In the genomic region with DNA sequence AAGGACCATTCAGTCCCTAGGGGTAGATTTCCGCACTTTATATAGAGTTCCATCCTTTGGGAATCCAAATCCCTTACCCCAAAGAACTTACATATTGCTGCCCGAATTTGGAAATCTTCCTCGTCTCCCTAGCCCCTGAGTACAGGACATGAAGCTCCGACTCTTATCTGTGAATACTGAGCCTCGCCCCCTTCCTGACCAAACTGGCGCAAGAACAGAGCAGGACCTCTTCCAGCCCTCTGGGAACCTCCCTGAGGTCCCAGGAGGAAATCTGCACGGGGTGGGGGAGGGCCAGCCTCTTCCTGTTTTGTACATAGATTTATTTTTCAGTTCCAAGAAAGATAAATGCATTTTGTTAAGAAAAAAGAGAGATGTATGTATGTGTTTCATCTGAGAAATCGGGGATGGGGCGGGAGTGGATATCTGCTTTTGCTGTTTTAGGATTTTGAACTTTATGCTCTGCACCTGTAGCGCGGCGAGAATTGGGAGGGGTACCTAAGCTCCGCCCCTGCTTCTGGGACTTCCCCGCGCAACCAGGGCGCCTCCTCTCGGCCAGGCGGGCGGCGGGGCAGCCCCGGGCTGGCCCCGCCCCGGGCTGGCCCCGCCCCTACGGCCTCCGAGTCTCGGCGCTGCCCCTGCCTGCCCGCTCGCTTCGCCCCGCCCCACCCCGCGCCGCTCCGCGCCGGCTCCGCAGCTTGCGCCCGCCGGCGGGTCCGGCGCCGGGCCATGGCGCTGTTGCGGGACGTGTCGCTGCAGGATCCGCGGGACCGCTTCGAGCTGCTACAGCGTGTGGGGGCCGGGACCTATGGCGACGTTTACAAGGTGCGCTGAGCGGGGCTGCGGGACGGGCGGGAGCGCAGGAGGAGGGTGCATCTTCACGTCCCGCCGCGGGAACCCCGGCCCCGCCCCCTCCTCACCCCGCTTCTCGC, we compare ENCODE assay signal across 8 mouse cellular contexts. TPM values are rescaled to one million over a fixed set of nuclear protein-coding genes. Genes with fewer than 3 reads are reported as not detected.
DNase-seq lines count a peak whose midpoint lies in the region; ATAC-seq and TF ChIP-seq lines count a peak whose summit lies in the region.

A gene (plus strand): TSS at position 612 of the 929 bp plus-strand sequence.

- no peaks in the 10 kb centered on the region for H3K9me3 ChIP-seq in heart, embryonic 12.5 days (replicated peaks)
- H3K9me3 ChIP-seq in kidney, embryonic 16.5 days (ENCODE audit: low read length), result no peaks in the 10 kb centered on the region
- H3K9me3 ChIP-seq in liver, embryonic 11.5 days (ENCODE audit: control insufficient read depth, low read length), result no peaks in the 10 kb centered on the region

- no peak for TF ChIP-seq POLR2A in bone marrow macrophage, adult 2 months (IDR thresholded peaks at IDR 0.05; ENCODE audit: borderline replicate concordance, low read depth, low read length)
- peak; percentile 49; the same call in 1 of the 2 replicates for TF ChIP-seq POLR2A in embryonic fibroblast, embryonic 13.5 days (IDR thresholded peaks at IDR 0.05; ENCODE audit: low read depth, low read length)

- ATAC-seq in heart, embryonic 12.5 days (ENCODE audit: insufficient number of reproducible peaks, low FRiP score), result peak; percentile 89
- peak; percentile 75 for ATAC-seq in kidney, embryonic 16.5 days (ENCODE audit: low FRiP score, low TSS enrichment)
- ATAC-seq in liver, embryonic 11.5 days (replicated peaks; ENCODE audit: low FRiP score), result peak; percentile 88
- peak; percentile 15; the same call in 1 of the 2 replicates for ATAC-seq in monocyte, adult 5-6 weeks (replicated peaks; ENCODE audit: insufficient number of reproducible peaks, low FRiP score, low TSS enrichment, poor library complexity, severe bottlenecking)

- no peaks in the 10 kb centered on the region for H3K27me3 ChIP-seq in heart, embryonic 12.5 days (replicated peaks)
- H3K27me3 ChIP-seq in kidney, embryonic 16.5 days (ENCODE audit: insufficient read depth, low read length), result no peaks in the 10 kb centered on the region
- H3K27me3 ChIP-seq in liver, embryonic 11.5 days (replicated peaks; ENCODE audit: control insufficient read depth, insufficient read depth, low read length), result no peaks in the 10 kb centered on the region

- peaks cover 16% of the 10 kb centered on the region for H3K4me1 ChIP-seq in bone marrow macrophage, adult 2 months (ENCODE audit: control insufficient read depth, insufficient read depth, low read length)
- H3K4me1 ChIP-seq in embryonic fibroblast, embryonic 13.5 days (ENCODE audit: control insufficient read depth, insufficient read depth, low read length), result peaks cover 5% of the 10 kb centered on the region; the same call in 1 of the 2 replicates
- peaks cover 40% of the 10 kb centered on the region for H3K4me1 ChIP-seq in heart, embryonic 12.5 days (replicated peaks)
- peaks cover 36% of the 10 kb centered on the region for H3K4me1 ChIP-seq in kidney, embryonic 16.5 days (ENCODE audit: insufficient read depth, low read length)
- peaks cover 46% of the 10 kb centered on the region for H3K4me1 ChIP-seq in liver, embryonic 11.5 days (replicated peaks; ENCODE audit: control insufficient read depth, insufficient read depth, low read length)

- H3K9ac ChIP-seq in heart, embryonic 12.5 days, result peak within 1 kb of the TSS; percentile 82
- H3K9ac ChIP-seq in kidney, embryonic 16.5 days (replicated peaks; ENCODE audit: low read length), result peak within 1 kb of the TSS; percentile 77
- peak within 1 kb of the TSS; percentile 82 for H3K9ac ChIP-seq in liver, embryonic 11.5 days (ENCODE audit: low read depth, low read length)

- peak; percentile 93 for DNase-seq in B cell, adult 2 months
- DNase-seq in liver, embryonic 11.5 days (ENCODE audit: low spot score), result peak; percentile 86
- DNase-seq in spleen, postnatal 36 days (ENCODE audit: low spot score in 2 of 2), result peak; percentile 90 to 92

- peak within 1 kb of the TSS; percentile 34 for H3K27ac ChIP-seq in bone marrow macrophage, adult 2 months (ENCODE audit: insufficient read depth, low read depth, low read length)
- no peak within 1 kb of the TSS for H3K27ac ChIP-seq in embryonic fibroblast, embryonic 13.5 days (ENCODE audit: insufficient read depth, low read length)
- H3K27ac ChIP-seq in heart, embryonic 12.5 days (ENCODE audit: poor library complexity, severe bottlenecking), result peak within 1 kb of the TSS; percentile 59
- H3K27ac ChIP-seq in kidney, embryonic 16.5 days (ENCODE audit: low read length), result peak within 1 kb of the TSS; percentile 65
- H3K27ac ChIP-seq in liver, embryonic 11.5 days (ENCODE audit: low read depth, low read length), result peak within 1 kb of the TSS; percentile 77

- 4% methylated on average over 70 of the region's 72 CpGs for WGBS in heart, embryonic 12.5 days
- 4% methylated on average over 50 of the region's 72 CpGs for WGBS in kidney, embryonic 16.5 days
- WGBS in liver, embryonic 11.5 days, result 3% methylated on average over 68 of the region's 72 CpGs

- TF ChIP-seq CTCF in bone marrow macrophage, adult 2 months (IDR thresholded peaks at IDR 0.05; ENCODE audit: low read depth, low read length), result no peak
- TF ChIP-seq CTCF in embryonic fibroblast, embryonic 13.5 days (IDR thresholded peaks at IDR 0.05; ENCODE audit: borderline replicate concordance, insufficient read depth, low read length), result 0 out of 2 replicates have a peak, but pooled peaks have one; percentile 2

- H3K36me3 ChIP-seq in heart, embryonic 12.5 days, result peaks cover 60% of the 10 kb centered on the region
- H3K36me3 ChIP-seq in kidney, embryonic 16.5 days (ENCODE audit: insufficient read depth, low read length), result peaks cover 45% of the 10 kb centered on the region
- peaks cover 18% of the 10 kb centered on the region for H3K36me3 ChIP-seq in liver, embryonic 11.5 days (ENCODE audit: control insufficient read depth, insufficient read depth, low read length)

- H3K4me2 ChIP-seq in heart, embryonic 12.5 days, result peak within 1 kb of the TSS; percentile 92
- peak within 1 kb of the TSS; percentile 99 for H3K4me2 ChIP-seq in kidney, embryonic 16.5 days (replicated peaks; ENCODE audit: low read depth, low read length)
- H3K4me2 ChIP-seq in liver, embryonic 11.5 days, result peak within 1 kb of the TSS; percentile 98

- peak within 1 kb of the TSS; percentile 85 for H3K4me3 ChIP-seq in bone marrow macrophage, adult 2 months (ENCODE audit: insufficient read depth, low read length)
- peak within 1 kb of the TSS; percentile 61 for H3K4me3 ChIP-seq in embryonic fibroblast, embryonic 13.5 days (ENCODE audit: insufficient read depth, low read length)
- peak within 1 kb of the TSS; percentile 68 for H3K4me3 ChIP-seq in heart, embryonic 12.5 days
- H3K4me3 ChIP-seq in kidney, embryonic 16.5 days (ENCODE audit: low read length), result peak within 1 kb of the TSS; percentile 82
- peak within 1 kb of the TSS; percentile 82 for H3K4me3 ChIP-seq in liver, embryonic 11.5 days (ENCODE audit: low read depth, low read length)

RNA-seq across cellular contexts. Expression of the gene that starts here (rescaled TPM):
- 57.4 and 58.5 TPM in 2 replicates for polyA plus RNA-seq in bone marrow macrophage, adult 2 months (2012; ENCODE audit: insufficient read depth, insufficient read length, missing spikeins)
- polyA plus RNA-seq in embryonic fibroblast, embryonic 13.5 days (2011; ENCODE audit: insufficient read length, low read depth, missing spikeins), result 18.0 and 24.3 TPM in 2 replicates
- 14.1 and 15.7 TPM in 2 replicates for polyA plus RNA-seq in heart, embryonic 12.5 days (2016; fragmentation: Nextera tagmentation; extraction: Ambion mirVana)
- polyA plus RNA-seq in kidney, embryonic 16.5 days (2015; fragmentation: Nextera tagmentation; extraction: Ambion mirVana), result 25.9 and 28.7 TPM in 2 replicates
- polyA plus RNA-seq in liver, embryonic 11.5 days (2014; fragmentation: Nextera tagmentation; extraction: Ambion mirVana), result 12.9 and 14.2 TPM in 2 replicates
- 119 to 200 TPM (median 169 TPM) in 3 replicates for total RNA-seq in monocyte, adult 5-6 weeks (2017)

Comparison
In these comparisons a context has a peak if more than half of its experiments do, and no peak if none do; other contexts are left out.
1. ATAC-seq: peak in every context shown above with its lines; median percentile 89 in heart, embryonic 12.5 days; 88 in liver, embryonic 11.5 days; 75 in kidney, embryonic 16.5 days; 15 in monocyte, adult 5-6 weeks.